Mouse (Mus musculus): ENCODE measurements around the gene Ccdc157. TPM values are rescaled to one million over a fixed set of nuclear protein-coding genes. Genes with fewer than 3 reads are reported as not detected.

Gene Ccdc157
- polyA plus RNA-seq, 1 experiment from 2014 or later: 3.6 TPM

- Histone ChIP-seq H3K9me3 (replicated peaks; ENCODE audit: control insufficient read depth, low read length) (no peaks in the 10 kb centered on the region), H3K4me2 (ENCODE audit: low read depth, low read length) (no peak overlapping the region), H3K27ac (replicated peaks; ENCODE audit: low read depth, low read length) (no peak overlapping the region), H3K27me3 (ENCODE audit: control insufficient read depth, insufficient read depth, low read length) (no peaks in the 10 kb centered on the region; the same call in 1 of the 2 replicates), H3K9ac (replicated peaks; ENCODE audit: low read length) (no peak overlapping the region), H3K4me3 (ENCODE audit: low read depth, low read length) (no peak overlapping the region), H3K4me1 (ENCODE audit: control insufficient read depth, insufficient read depth, low read length) (no peaks in the 10 kb centered on the region), H3K36me3 (replicated peaks; ENCODE audit: control insufficient read depth, insufficient read depth, low read depth, low read length) (no peaks in the 10 kb centered on the region)
- WGBS: 85% methylated on average over 5 of the region's 5 CpGs
- no peak for ATAC-seq (replicated peaks; ENCODE audit: insufficient number of reproducible peaks, low FRiP score, low TSS enrichment, low read depth)
- DNase-seq (ENCODE audit: low spot score): no peak
Measured at GRCm38 (mm10) chr11:4122226-4122625, 37.9 kb downstream of the Ccdc157 start.

DNA sequence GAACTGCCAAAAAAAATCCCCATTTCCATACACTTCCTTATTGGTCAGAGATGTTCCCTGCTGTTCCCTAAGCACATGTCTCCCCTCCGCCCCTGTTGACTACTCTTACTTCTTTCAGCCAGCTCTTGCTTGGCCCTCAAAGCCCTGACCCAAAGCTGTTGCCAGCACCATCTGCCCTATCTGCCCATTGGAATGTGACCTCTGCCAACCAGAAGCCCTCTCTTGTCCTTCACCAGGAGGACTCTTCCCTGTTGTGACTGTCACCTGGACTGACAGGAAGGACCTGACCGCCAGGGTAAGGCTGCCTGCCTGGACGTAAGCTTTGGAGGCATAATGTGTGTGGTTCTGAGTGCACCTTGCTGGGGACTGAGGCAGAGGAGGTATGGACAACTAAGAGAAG lies 38.4 kb downstream of the Ccdc157 start:
- no peaks in the 10 kb centered on the region for H3K4me1 ChIP-seq (ENCODE audit: control insufficient read depth, insufficient read depth, low read length)
- H3K9me3 ChIP-seq (replicated peaks; ENCODE audit: control insufficient read depth, low read length): no peaks in the 10 kb centered on the region
- no peak overlapping the region for H3K9ac ChIP-seq (replicated peaks; ENCODE audit: low read length)
- H3K27ac ChIP-seq (replicated peaks; ENCODE audit: low read depth, low read length): no peak overlapping the region
- WGBS: 84% methylated on average over 3 of the region's 3 CpGs
- H3K4me2 ChIP-seq (ENCODE audit: low read depth, low read length): no peak overlapping the region
- no peak for DNase-seq (ENCODE audit: low spot score)
- no peaks in the 10 kb centered on the region; the same call in 1 of the 2 replicates for H3K27me3 ChIP-seq (ENCODE audit: control insufficient read depth, insufficient read depth, low read length)
- ATAC-seq (replicated peaks; ENCODE audit: insufficient number of reproducible peaks, low FRiP score, low TSS enrichment, low read depth): no peak
- H3K36me3 ChIP-seq (replicated peaks; ENCODE audit: control insufficient read depth, insufficient read depth, low read depth, low read length): no peaks in the 10 kb centered on the region
- no peak overlapping the region for H3K4me3 ChIP-seq (ENCODE audit: low read depth, low read length)

- Histone ChIP-seq H3K4me3 (ENCODE audit: low read depth, low read length) (no peak overlapping the region), H3K4me1 (ENCODE audit: control insufficient read depth, insufficient read depth, low read length) (no peaks in the 10 kb centered on the region), H3K9ac (replicated peaks; ENCODE audit: low read length) (no peak overlapping the region), H3K27me3 (ENCODE audit: control insufficient read depth, insufficient read depth, low read length) (no peaks in the 10 kb centered on the region; the same call in 1 of the 2 replicates), H3K36me3 (replicated peaks; ENCODE audit: control insufficient read depth, insufficient read depth, low read depth, low read length) (no peaks in the 10 kb centered on the region), H3K4me2 (ENCODE audit: low read depth, low read length) (no peak overlapping the region), H3K9me3 (replicated peaks; ENCODE audit: control insufficient read depth, low read length) (no peaks in the 10 kb centered on the region), H3K27ac (replicated peaks; ENCODE audit: low read depth, low read length) (no peak overlapping the region)
- WGBS: 79% methylated on average over 5 of the region's 5 CpGs
- ATAC-seq (replicated peaks; ENCODE audit: insufficient number of reproducible peaks, low FRiP score, low TSS enrichment, low read depth): no peak
- DNase-seq (ENCODE audit: low spot score): no peak
Measured at GRCm38 (mm10) chr11:4119635-4120034, 40.5 kb downstream of the Ccdc157 start.

GRCm38 (mm10) chr11:4118081-4118921 lies 41.8 kb downstream of the Ccdc157 start:
- peak; percentile 79 for DNase-seq (ENCODE audit: low spot score)
- Histone ChIP-seq H3K9ac (replicated peaks; ENCODE audit: low read length) (peak overlapping the region; percentile 51), H3K4me2 (ENCODE audit: low read depth, low read length) (peak overlapping the region; percentile 83), H3K27me3 (ENCODE audit: control insufficient read depth, insufficient read depth, low read length) (no peaks in the 10 kb centered on the region; the same call in 1 of the 2 replicates), H3K27ac (replicated peaks; ENCODE audit: low read depth, low read length) (no peak overlapping the region), H3K4me1 (ENCODE audit: control insufficient read depth, insufficient read depth, low read length) (no peaks in the 10 kb centered on the region), H3K4me3 (ENCODE audit: low read depth, low read length) (peak overlapping the region; percentile 58), H3K9me3 (replicated peaks; ENCODE audit: control insufficient read depth, low read length) (no peaks in the 10 kb centered on the region), H3K36me3 (replicated peaks; ENCODE audit: control insufficient read depth, insufficient read depth, low read depth, low read length) (no peaks in the 10 kb centered on the region)
- 3% methylated on average over 41 of the region's 41 CpGs for WGBS
- ATAC-seq (replicated peaks; ENCODE audit: insufficient number of reproducible peaks, low FRiP score, low TSS enrichment, low read depth): peak; percentile 64; the same call in 1 of the 2 replicates

DNA sequence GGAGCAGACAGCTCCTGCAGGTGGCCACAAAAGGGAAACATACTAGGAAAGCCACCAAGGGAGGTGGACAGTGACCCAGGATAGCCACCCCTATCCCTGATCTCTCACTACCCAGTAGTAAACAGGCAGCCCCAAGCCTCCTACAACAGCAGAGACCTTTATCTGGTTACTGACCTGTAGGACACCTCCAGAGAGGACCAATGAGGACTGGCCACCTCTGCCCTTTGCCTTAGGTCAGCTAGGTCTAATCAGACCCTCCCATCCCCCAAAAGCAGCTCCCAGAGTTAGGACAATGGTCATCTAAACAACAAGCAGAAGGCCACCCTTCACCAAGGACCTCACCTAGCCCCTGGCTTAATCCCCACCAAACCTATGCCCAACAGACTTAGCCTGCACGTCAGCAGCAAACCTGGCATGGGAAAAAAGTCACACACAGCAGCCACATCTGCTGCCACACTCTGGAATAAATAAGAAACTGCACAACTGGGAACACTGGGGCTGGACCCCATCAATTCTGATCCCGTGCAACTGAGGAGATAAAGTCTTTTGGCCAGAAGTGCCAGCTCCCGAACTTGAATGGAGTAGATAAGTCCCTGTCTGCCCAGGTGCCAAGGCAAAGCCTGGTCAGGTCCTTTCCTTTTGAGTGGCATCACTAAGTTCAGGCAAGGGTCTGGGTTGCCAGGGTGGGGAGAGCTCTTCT lies 42.6 kb downstream of the Ccdc157 start:
- H3K27me3 ChIP-seq (ENCODE audit: control insufficient read depth, insufficient read depth, low read length): no peaks in the 10 kb centered on the region; the same call in 1 of the 2 replicates
- no peaks in the 10 kb centered on the region for H3K36me3 ChIP-seq (replicated peaks; ENCODE audit: control insufficient read depth, insufficient read depth, low read depth, low read length)
- ATAC-seq (replicated peaks; ENCODE audit: insufficient number of reproducible peaks, low FRiP score, low TSS enrichment, low read depth) (no peak), DNase-seq (ENCODE audit: low spot score) (peak; percentile 25)
- H3K4me2 ChIP-seq (ENCODE audit: low read depth, low read length): peak overlapping the region; percentile 83
- H3K9me3 ChIP-seq (replicated peaks; ENCODE audit: control insufficient read depth, low read length): no peaks in the 10 kb centered on the region
- no peak overlapping the region; the same call in 1 of the 2 replicates for H3K9ac ChIP-seq (replicated peaks; ENCODE audit: low read length)
- no peak overlapping the region for H3K27ac ChIP-seq (replicated peaks; ENCODE audit: low read depth, low read length)
- WGBS: 31% methylated on average over 3 of the region's 3 CpGs
- H3K4me1 ChIP-seq (ENCODE audit: control insufficient read depth, insufficient read depth, low read length): no peaks in the 10 kb centered on the region
- H3K4me3 ChIP-seq (ENCODE audit: low read depth, low read length): peak overlapping the region; percentile 58

GRCm38 (mm10) chr11:4116458-4117141 lies 43.5 kb downstream of the Ccdc157 start:
- Histone ChIP-seq H3K27me3 (ENCODE audit: control insufficient read depth, insufficient read depth, low read length) (no peaks in the 10 kb centered on the region; the same call in 1 of the 2 replicates), H3K4me3 (ENCODE audit: low read depth, low read length) (no peak overlapping the region), H3K9ac (replicated peaks; ENCODE audit: low read length) (no peak overlapping the region), H3K4me2 (ENCODE audit: low read depth, low read length) (no peak overlapping the region), H3K9me3 (replicated peaks; ENCODE audit: control insufficient read depth, low read length) (no peaks in the 10 kb centered on the region), H3K36me3 (replicated peaks; ENCODE audit: control insufficient read depth, insufficient read depth, low read depth, low read length) (no peaks in the 10 kb centered on the region), H3K27ac (replicated peaks; ENCODE audit: low read depth, low read length) (no peak overlapping the region), H3K4me1 (ENCODE audit: control insufficient read depth, insufficient read depth, low read length) (no peaks in the 10 kb centered on the region)
- DNase-seq (ENCODE audit: low spot score) (no peak), ATAC-seq (replicated peaks; ENCODE audit: insufficient number of reproducible peaks, low FRiP score, low TSS enrichment, low read depth) (no peak)
- WGBS: 64% methylated on average over 11 of the region's 11 CpGs

DNA sequence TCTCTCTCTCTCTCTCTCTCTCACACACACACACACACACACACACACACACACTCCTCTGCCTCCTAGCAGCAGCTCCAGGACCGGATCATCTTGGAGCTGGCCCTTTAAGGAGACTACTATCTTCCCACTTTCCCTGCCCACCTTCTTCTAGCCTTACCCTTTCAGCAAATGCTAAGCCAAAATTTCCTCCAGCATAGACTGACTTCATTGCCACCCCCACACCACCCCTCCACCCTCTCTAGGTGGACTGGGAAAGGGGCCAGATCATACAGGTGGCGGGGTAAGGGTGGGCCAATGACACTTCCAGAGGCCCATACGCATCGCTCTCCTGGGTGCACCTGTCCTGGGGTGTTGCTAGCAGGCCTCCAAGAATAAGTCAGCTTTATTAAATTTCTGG lies 44.7 kb downstream of the Ccdc157 start:
- Histone ChIP-seq H3K27ac (replicated peaks; ENCODE audit: low read depth, low read length) (no peak overlapping the region), H3K27me3 (ENCODE audit: control insufficient read depth, insufficient read depth, low read length) (no peaks in the 10 kb centered on the region; the same call in 1 of the 2 replicates), H3K36me3 (replicated peaks; ENCODE audit: control insufficient read depth, insufficient read depth, low read depth, low read length) (no peaks in the 10 kb centered on the region), H3K9me3 (replicated peaks; ENCODE audit: control insufficient read depth, low read length) (no peaks in the 10 kb centered on the region), H3K4me2 (ENCODE audit: low read depth, low read length) (no peak overlapping the region), H3K4me1 (ENCODE audit: control insufficient read depth, insufficient read depth, low read length) (no peaks in the 10 kb centered on the region), H3K9ac (replicated peaks; ENCODE audit: low read length) (no peak overlapping the region), H3K4me3 (ENCODE audit: low read depth, low read length) (no peak overlapping the region)
- no peak for DNase-seq (ENCODE audit: low spot score)
- ATAC-seq (replicated peaks; ENCODE audit: insufficient number of reproducible peaks, low FRiP score, low TSS enrichment, low read depth): no peak
- WGBS: 89% methylated on average over 4 of the region's 4 CpGs
